Mouse (Mus musculus): ENCODE results near the gene Iffo1.

DNA sequence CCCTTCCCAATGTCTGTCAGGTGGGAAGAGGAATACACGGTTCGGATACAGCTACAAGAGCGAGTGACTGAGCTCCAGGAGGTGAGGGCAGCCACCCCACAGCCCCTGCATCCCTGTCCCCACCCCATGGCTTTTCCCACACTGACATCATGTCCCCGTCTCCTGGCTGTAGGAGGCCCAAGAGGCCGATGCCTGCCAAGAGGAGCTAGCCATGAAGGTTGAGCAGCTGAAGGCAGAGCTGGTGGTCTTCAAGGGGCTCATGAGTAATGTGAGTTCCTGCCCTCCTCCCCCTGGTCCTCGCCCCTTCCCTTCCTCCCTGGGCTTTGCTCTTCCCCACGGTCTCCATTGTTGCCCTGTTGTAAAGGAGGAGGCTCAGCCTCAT is 4.5 kb downstream of the Iffo1 start:
- no peak for TF ChIP-seq POLR2A (IDR thresholded peaks at IDR 0.05; ENCODE audit: borderline replicate concordance, control insufficient read depth, low read depth, low read length)
- no peak for TF ChIP-seq CTCF (IDR thresholded peaks at IDR 0.05; ENCODE audit: control insufficient read depth, insufficient read depth, low read length)

All from bone marrow, adult 2 months (tissue).